Mouse (Mus musculus): ENCODE measurements around the gene Olfr1253.

Gene Olfr1253

DNA sequence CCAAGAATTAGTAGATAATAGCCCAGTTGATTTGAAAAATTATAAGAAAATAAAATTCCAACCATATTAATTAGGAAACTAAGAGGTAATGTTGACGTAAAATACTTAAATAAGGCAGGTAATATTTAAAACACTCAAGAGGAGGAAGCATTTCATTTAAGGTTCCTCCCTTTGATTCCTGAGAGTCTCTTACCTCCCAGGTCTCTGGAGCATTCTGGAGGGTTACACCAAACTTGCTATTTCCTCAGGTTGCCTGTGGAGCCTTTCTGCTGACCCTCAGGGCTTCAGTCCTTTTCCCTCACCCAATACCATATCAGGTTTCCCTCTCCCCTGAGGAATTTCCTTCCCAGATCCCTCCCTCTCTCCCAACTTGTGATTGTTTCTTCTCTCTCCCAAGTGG is at the start of gene Olfr1253:
TSS of gene Olfr1253 (minus strand) at position 101 of the 400 bp plus-strand sequence.
- no peak for DNase-seq (ENCODE audit: low spot score)

DNA sequence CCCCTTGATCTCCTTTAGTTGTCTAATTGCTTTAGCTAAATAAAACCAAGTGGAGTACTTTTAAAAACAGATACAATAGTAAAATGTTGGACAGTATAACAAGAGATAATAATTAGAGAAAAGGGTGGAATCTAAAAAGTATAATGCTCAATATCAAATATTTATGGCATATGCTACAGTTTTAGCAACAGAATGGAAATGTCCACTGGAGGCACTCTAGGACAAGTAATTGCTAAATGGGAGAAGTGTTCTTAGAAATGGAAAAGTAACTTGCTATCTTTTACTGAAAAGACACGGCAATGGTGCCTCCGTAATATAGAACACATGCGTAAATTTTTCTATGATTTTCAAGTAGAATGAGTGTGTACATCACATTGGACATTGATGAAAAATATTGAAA is 42.7 kb upstream of the Olfr1253 start:
- DNase-seq (ENCODE audit: low spot score), result no peak

DNA sequence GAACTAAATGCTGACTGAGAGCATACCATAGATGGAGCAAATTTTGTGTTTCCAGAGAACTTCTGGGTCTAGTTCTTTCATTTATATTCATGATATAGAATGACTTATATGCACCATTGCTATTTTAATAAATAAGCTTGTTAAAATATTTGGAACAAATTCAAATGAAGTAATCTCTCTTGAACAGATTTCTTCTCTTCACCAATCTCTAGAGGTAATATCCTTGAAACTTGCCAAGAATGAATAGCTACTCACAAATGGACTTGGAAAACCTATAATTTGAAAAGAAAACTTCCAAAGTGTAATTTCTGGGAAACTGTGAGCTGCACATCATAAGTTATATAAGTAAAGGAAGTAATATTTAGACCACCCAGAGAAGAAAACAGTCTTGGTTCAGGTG is 36.6 kb upstream of the Olfr1253 start, which contains the start of gene Olfr1254:
TSS of gene Olfr1254 (minus strand) at position 101 of the 400 bp plus-strand sequence.
- DNase-seq (ENCODE audit: low spot score), result no peak

DNA sequence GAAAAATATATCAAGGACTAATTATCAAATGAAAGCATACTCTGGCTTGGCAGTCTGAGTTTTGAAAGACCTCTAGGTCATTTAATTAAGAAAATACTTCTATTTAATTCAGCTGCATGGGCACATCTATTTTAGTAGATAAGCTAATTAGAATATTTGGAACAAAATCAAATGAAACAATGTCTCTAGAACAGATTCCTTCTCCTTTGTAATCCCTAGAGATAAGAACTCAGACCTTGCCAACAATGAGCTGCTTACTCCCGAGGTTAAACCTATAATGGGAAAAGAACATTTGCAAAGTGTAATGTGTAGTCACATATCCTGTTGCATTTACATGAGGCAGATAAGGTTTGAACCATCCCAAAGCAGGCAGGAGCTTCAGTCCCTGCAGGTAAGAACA is 32.0 kb downstream of the Olfr1253 start, which contains the start of gene Olfr1252:
TSS of gene Olfr1252 (minus strand) at position 101 of the 400 bp plus-strand sequence.
- no peak for DNase-seq (ENCODE audit: low spot score)

All from layer of hippocampus, adult 11-12 months (tissue).